Mouse (Mus musculus) heart, embryonic 14.5 days (tissue): Measurements from ENCODE around the gene Lypd1. TPM values are rescaled to one million over a fixed set of nuclear protein-coding genes. Genes with fewer than 3 reads are reported as not detected.

Experiments used
- ATAC-seq: fragments of 200-750 bp; cut with Nextera tagmentation; 2 replicates; pipeline ENCODE4 v1.8.0; 2017; ENCODE audit warnings: low read depth, moderate TSS enrichment; ENCODE audit not compliant: insufficient number of reproducible peaks, insufficient read depth, low FRiP score
- H3K27ac ChIP-seq, 2 experiments: fragments of 200-500 bp in 1 of 2; fragments of 300-500 bp in 1 of 2; sonication (generic) in 1 of 2; replicated peaks in 1 of 2; 2 replicates each; pipeline ENCODE4 v1.5.1; 2012 to 2014; ENCODE audit warnings: low read depth in 2 of 2, low read length in 2 of 2, control low read depth in 1 of 2, mild to moderate bottlenecking in 1 of 2, mixed read lengths in 1 of 2; ENCODE audit not compliant: control insufficient read depth in 1 of 2, insufficient read depth in 1 of 2
- H3K27me3 ChIP-seq: fragments of 300-500 bp; sonication (generic); 2 replicates; pipeline ENCODE4 v1.6.1; 2014; ENCODE audit warnings: mild to moderate bottlenecking, low read length, control low read depth; ENCODE audit not compliant: control insufficient read depth, insufficient read depth
- H3K36me3 ChIP-seq: fragments of 300-500 bp; sonication (generic); 2 replicates; pipeline ENCODE4 v1.6.1; 2014; ENCODE audit warnings: mild to moderate bottlenecking, control low read depth, low read length, mixed read lengths; ENCODE audit not compliant: control insufficient read depth, insufficient read depth
- H3K4me1 ChIP-seq, 2 experiments: fragments of 200-500 bp in 1 of 2; fragments of 300-500 bp in 1 of 2; sonication (generic) in 1 of 2; 2 replicates each; pipeline ENCODE4 v1.6.1; 2012 to 2014; ENCODE audit warnings: low read length in 2 of 2, control low read depth in 1 of 2, mixed read lengths in 1 of 2; ENCODE audit not compliant: control insufficient read depth in 2 of 2, insufficient read depth in 2 of 2
- H3K4me2 ChIP-seq: fragments of 300-500 bp; sonication (generic); 2 replicates; pipeline ENCODE4 v1.6.1; 2014; ENCODE audit warnings: mild to moderate bottlenecking, low read length
- H3K4me3 ChIP-seq, 2 experiments: fragments of 200-500 bp in 1 of 2; fragments of 300-500 bp in 1 of 2; sonication (generic) in 1 of 2; 2 replicates each; pipeline ENCODE4 v1.5.1; 2012 to 2014; ENCODE audit warnings: low read length in 2 of 2, mild to moderate bottlenecking in 2 of 2, control low read depth in 1 of 2, low read depth in 1 of 2, moderate library complexity in 1 of 2; ENCODE audit not compliant: control insufficient read depth in 1 of 2, insufficient read depth in 1 of 2
- H3K9ac ChIP-seq: fragments of 300-500 bp; sonication (generic); 2 replicates; pipeline ENCODE4 v1.6.1; 2014; ENCODE audit warnings: mild to moderate bottlenecking, low read length
- H3K9me3 ChIP-seq: fragments of 300-500 bp; sonication (generic); 2 replicates; pipeline ENCODE4 v1.6.1; 2016; ENCODE audit warnings: low read length, control low read depth; ENCODE audit not compliant: control insufficient read depth
- WGBS: fragments of 180-500 bp; shearing (Covaris S2); extraction: QIAGEN DNeasy Blood & Tissue Kit; methylation state at CpG from one replicate; pipeline ENCODE4 v1.1.7; 2014; 5-methylcytosine and 5-hydroxymethylcytosine counted together
- polyA plus RNA-seq: library from polyadenylated mRNA; unstranded; fragments of >200 nt; fragmentation: Nextera tagmentation; extraction: Ambion mirVana; gene quantifications from 2 replicates; pipeline ENCODE4 v1.2.1, GENCODE M21; 2014

Gene Lypd1
- polyA plus RNA-seq, 1 experiment from 2014 or later, result 0.84 TPM

- WGBS, result 88% methylated on average over 3 of the region's 3 CpGs
- no peaks in the 10 kb centered on the region for H3K36me3 ChIP-seq
- H3K4me2 ChIP-seq, result no peak overlapping the region
- 0 out of 2 replicates have a peak, but pooled peaks cover 3% of the 10 kb centered on the region for H3K9me3 ChIP-seq
- no peak overlapping the region for H3K9ac ChIP-seq
- no peaks in the 10 kb centered on the region for H3K27me3 ChIP-seq
- no peaks in the 10 kb centered on the region for H3K4me1 ChIP-seq
- no peak overlapping the region for H3K27ac ChIP-seq
- no peak for ATAC-seq
- no peak overlapping the region for H3K4me3 ChIP-seq
Observed at GRCm38 (mm10) chr1:125920696-125921095, 7.8 kb upstream of the Lypd1 start.

DNA sequence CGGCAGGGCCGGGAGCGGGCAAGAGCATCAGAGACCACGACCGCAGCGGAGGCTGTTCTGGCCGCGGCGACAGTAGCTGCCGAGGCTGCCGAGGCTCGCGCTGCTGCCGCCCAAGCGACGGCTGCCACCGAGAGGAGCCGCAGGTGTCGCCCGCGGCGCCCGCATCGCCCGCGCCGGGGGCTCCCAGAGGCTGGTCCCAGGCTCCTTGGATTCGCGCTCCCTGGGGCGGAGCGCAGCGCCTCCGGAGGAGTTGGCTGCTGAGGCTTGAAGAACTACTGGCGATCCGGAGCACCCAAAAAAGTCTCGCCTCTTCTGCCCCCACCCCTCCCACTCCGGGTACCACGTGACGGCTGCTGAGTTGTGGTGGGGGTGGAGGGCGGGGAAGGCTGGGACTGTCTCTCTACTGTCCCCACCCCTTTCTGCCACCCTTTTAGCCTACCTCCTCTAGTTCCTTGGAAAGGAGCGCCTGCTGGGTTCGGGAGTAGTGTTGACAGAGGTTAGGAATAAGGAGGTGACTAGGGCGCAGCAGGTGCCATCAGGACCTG is 928 bp downstream of the Lypd1 start:
- H3K27ac ChIP-seq, result no peak overlapping the region
- under 1% methylated on average over 38 of the region's 43 CpGs for WGBS
- peaks cover 11 to 15% of the 10 kb centered on the region in 2 experiments; a peak in 3 of 4 replicates for H3K4me1 ChIP-seq
- peaks cover 53% of the 10 kb centered on the region for H3K27me3 ChIP-seq
- no peaks in the 10 kb centered on the region for H3K36me3 ChIP-seq
- H3K9ac ChIP-seq, result peak overlapping the region; percentile 60
- ATAC-seq, result 0 out of 2 replicates have a peak, but pooled peaks have one; percentile 26
- peak overlapping the region; percentile 49 to 50 for H3K4me3 ChIP-seq
- H3K4me2 ChIP-seq, result peak overlapping the region; percentile 97
- no peaks in the 10 kb centered on the region for H3K9me3 ChIP-seq

DNA sequence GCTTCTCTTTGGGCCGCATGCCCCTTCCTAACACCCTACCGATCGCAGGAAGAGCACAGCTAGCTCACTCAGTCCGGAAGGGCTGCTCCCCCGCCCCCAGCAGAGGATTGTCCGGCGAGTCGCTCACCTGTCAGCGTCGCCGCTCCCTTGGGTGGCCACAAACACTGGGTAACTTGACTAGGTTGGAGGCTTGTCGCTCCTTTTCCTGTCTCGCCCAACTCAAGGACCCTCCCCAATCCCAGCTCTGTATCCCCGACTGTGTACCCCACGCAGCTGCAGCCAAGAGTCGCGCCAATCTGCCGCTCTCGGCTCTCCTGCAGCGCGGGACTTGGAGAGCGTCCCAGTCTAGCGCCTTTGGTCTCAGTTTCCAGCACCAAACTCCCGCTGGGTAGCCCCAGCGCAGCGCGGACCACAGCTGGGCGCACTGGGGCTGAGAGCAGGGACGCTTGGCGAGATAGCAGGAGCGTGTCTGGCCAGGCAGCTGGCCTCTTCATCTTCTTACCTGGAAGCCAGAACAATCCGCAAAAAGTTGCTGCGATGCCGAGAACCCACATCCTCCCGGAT is 1.5 kb downstream of the Lypd1 start:
- Histone ChIP-seq H3K4me3 (peak overlapping the region; percentile 49 to 50), H3K4me1 (peaks cover 11 to 15% of the 10 kb centered on the region in 2 experiments; a peak in 3 of 4 replicates), H3K9me3 (no peaks in the 10 kb centered on the region), H3K9ac (peak overlapping the region; percentile 60), H3K36me3 (no peaks in the 10 kb centered on the region), H3K4me2 (peak overlapping the region; percentile 97), H3K27me3 (peaks cover 53% of the 10 kb centered on the region), H3K27ac (no peak overlapping the region)
- under 1% methylated on average over 35 of the region's 35 CpGs for WGBS
- ATAC-seq, result peak; percentile 38; the same call in 1 of the 2 replicates

GRCm38 (mm10) chr1:125910871-125911265 is 2.0 kb downstream of the Lypd1 start:
- Histone ChIP-seq H3K27ac (no peak overlapping the region), H3K4me2 (peak overlapping the region; percentile 97), H3K36me3 (no peaks in the 10 kb centered on the region), H3K4me1 (peaks cover 11 to 15% of the 10 kb centered on the region in 2 experiments; a peak in 3 of 4 replicates), H3K27me3 (peaks cover 53% of the 10 kb centered on the region), H3K4me3 (peak overlapping the region; percentile 49 to 50), H3K9me3 (no peaks in the 10 kb centered on the region), H3K9ac (peak overlapping the region; percentile 60; the same call in 1 of the 2 replicates)
- no peak for ATAC-seq
- WGBS, result 3% methylated on average over 9 of the region's 9 CpGs

- WGBS, result 15% methylated on average over 14 of the region's 14 CpGs
- Histone ChIP-seq H3K4me3 (peak overlapping the region; percentile 49 to 50; a peak in 2 of 4 replicates), H3K36me3 (no peaks in the 10 kb centered on the region), H3K27ac (no peak overlapping the region), H3K4me1 (peaks cover 11 to 15% of the 10 kb centered on the region in 2 experiments; a peak in 3 of 4 replicates), H3K9ac (no peak overlapping the region), H3K27me3 (peaks cover 53% of the 10 kb centered on the region), H3K9me3 (no peaks in the 10 kb centered on the region), H3K4me2 (peak overlapping the region; percentile 97)
- ATAC-seq, result no peak
Observed at GRCm38 (mm10) chr1:125910211-125910870, 2.6 kb downstream of the Lypd1 start.

DNA sequence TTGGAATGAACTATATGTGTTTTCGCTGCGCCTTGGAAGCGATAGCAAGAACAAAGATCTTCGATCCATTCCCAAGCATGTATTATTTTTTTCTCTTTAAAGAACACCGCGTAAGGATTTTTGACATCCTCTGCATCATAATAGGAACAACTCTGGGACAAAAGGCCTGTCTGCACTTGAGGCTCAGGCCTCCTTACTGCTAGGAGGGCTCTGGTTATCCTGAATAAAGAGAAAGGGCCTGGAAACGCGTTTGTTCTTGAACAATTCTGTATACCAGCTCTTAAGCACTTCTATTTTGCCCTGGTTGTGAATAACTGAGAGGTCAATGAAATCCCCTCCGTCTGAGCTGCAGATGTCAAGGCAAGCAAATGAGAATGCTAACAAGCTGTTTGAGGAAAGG is 19.7 kb downstream of the Lypd1 start:
- Histone ChIP-seq H3K27me3 (no peaks in the 10 kb centered on the region), H3K36me3 (no peaks in the 10 kb centered on the region), H3K27ac (no peak overlapping the region), H3K9ac (no peak overlapping the region), H3K4me2 (no peak overlapping the region), H3K9me3 (no peaks in the 10 kb centered on the region), H3K4me1 (no peaks in the 10 kb centered on the region), H3K4me3 (no peak overlapping the region)
- 81% methylated on average over 9 of the region's 9 CpGs for WGBS
- ATAC-seq, result no peak

DNA sequence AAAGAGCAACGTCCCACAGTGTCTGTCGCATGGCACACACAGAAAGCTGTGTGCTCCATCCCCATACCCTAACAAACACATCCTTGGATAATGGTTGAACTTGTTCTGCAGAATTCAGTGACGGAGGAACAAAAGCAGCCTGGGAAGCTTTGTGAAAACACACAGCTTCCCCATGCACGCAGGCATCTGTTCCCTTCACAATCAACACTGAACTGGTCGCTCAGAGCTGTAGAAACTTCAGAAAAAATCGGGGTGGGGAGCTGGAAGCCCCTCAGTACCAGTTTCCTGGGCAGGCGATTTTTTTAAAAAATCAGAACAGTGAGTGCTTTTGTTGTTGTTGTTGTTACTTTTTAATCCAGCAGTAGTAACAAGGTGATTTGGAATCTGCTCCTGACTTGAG is 42.8 kb downstream of the Lypd1 start:
- ATAC-seq, result no peak
- Histone ChIP-seq H3K4me2 (no peak overlapping the region), H3K4me3 (no peak overlapping the region), H3K9ac (no peak overlapping the region), H3K9me3 (no peaks in the 10 kb centered on the region), H3K27ac (no peak overlapping the region), H3K36me3 (no peaks in the 10 kb centered on the region), H3K27me3 (no peaks in the 10 kb centered on the region), H3K4me1 (no peaks in the 10 kb centered on the region)
- WGBS, result 59% methylated on average over 7 of the region's 7 CpGs
